Mouse (Mus musculus): ENCODE results near the gene Ylpm1.

DNA sequence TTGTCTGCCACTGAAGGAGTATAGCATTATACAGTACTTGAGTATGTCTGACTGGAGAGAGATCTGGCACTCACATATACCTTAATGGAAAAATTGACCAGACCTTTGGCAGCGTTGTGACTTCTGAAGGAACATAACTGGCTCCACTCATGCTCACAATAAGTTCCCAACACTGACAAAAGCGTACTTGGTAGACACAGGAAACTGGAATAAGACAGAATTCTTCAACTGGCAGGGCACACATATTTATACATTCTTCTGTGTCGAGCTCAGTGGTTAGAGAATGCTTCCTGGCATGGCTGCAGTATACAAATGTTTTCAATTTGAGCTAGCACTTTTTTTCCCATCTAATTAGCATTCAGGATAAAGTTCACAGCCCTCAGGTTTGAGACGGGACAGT lies 88.8 kb downstream of the Ylpm1 start:
- TF ChIP-seq CTCF (IDR thresholded peaks at IDR 0.05; ENCODE audit: insufficient read depth, low read length) (no peak), POLR2A (IDR thresholded peaks at IDR 0.05; ENCODE audit: borderline replicate concordance, extremely low read depth, low read depth, low read length) (no peak)
